Mouse (Mus musculus) liver, adult 2 months (tissue): ENCODE results near the gene Pdx1. TPM values are rescaled to one million over a fixed set of nuclear protein-coding genes. Genes with fewer than 3 reads are reported as not detected.

Source experiments
- DNase-seq: peaks from one replicate; pipeline ENCODE4 v3.0.0-alpha.2; 2011; ENCODE audit warnings: low read depth, low spot score; ENCODE audit errors: extremely low read depth
- H3K27ac ChIP-seq: fragments of 200-500 bp; replicated peaks from 2 replicates; pipeline ENCODE4 v1.5.1; 2012; ENCODE audit warnings: low read depth, mild to moderate bottlenecking, control low read depth, inconsistent platforms, low read length; ENCODE audit not compliant: insufficient read depth
- H3K27me3 ChIP-seq: fragments of 200-500 bp; 2 replicates; pipeline ENCODE4 v1.6.1; 2012; ENCODE audit warnings: mild to moderate bottlenecking, moderate library complexity, low read length, inconsistent platforms; ENCODE audit not compliant: control insufficient read depth, insufficient read depth
- H3K36me3 ChIP-seq: fragments of 200-500 bp; 2 replicates; pipeline ENCODE4 v1.6.1; 2012; ENCODE audit warnings: low read length, inconsistent platforms; ENCODE audit not compliant: control insufficient read depth, insufficient read depth
- H3K4me1 ChIP-seq: fragments of 200-500 bp; 2 replicates; pipeline ENCODE4 v1.6.1; 2011; ENCODE audit warnings: low read length; ENCODE audit not compliant: control insufficient read depth, insufficient read depth
- H3K4me3 ChIP-seq: fragments of 200-500 bp; 2 replicates; pipeline ENCODE4 v1.5.1; 2011; ENCODE audit warnings: low read depth, mild to moderate bottlenecking, control low read depth, low read length, moderate library complexity; ENCODE audit not compliant: insufficient read depth
- H3K79me2 ChIP-seq: fragments of 200-500 bp; 2 replicates; pipeline ENCODE4 v1.6.1; 2012; ENCODE audit warnings: inconsistent platforms, mild to moderate bottlenecking, low read length, moderate library complexity; ENCODE audit not compliant: control insufficient read depth, insufficient read depth
- H3K9ac ChIP-seq: fragments of 200-500 bp; 2 replicates; pipeline ENCODE4 v1.6.1; 2012; ENCODE audit warnings: low read depth, mild to moderate bottlenecking, control low read depth, inconsistent platforms, low read length
- CTCF ChIP-seq: fragments of 200-500 bp; IDR thresholded peaks from 2 replicates; pipeline ENCODE4 v1.5.1; 2011; ENCODE audit warnings: low read depth, low read length, control low read depth
- POLR2A ChIP-seq: fragments of 200-500 bp; IDR thresholded peaks from 2 replicates; pipeline ENCODE4 v1.6.1; 2011; ENCODE audit warnings: low read length, control low read depth; ENCODE audit not compliant: insufficient read depth; ENCODE audit errors: extremely low read depth
- WGBS: fragments of 180-500 bp; shearing (Covaris S2); methylation state at CpG from one replicate; pipeline ENCODE4 v1.1.7; 2018; 5-methylcytosine and 5-hydroxymethylcytosine counted together
- polyA plus RNA-seq: library from polyadenylated mRNA; depleted of rRNA; stranded (reverse); fragments of >200 nt; gene quantifications from 2 replicates; pipeline ENCODE4 v1.2.3, GENCODE M21; 2012; rRNA removed
- total RNA-seq: library from RNA; depleted of rRNA; stranded (reverse); fragments of >200 nt; gene quantifications from 2 replicates; pipeline ENCODE4 v1.2.3, GENCODE M21; 2014; rRNA removed

Gene Pdx1
- total and polyA plus RNA-seq, 2 experiments = not detected

DNA sequence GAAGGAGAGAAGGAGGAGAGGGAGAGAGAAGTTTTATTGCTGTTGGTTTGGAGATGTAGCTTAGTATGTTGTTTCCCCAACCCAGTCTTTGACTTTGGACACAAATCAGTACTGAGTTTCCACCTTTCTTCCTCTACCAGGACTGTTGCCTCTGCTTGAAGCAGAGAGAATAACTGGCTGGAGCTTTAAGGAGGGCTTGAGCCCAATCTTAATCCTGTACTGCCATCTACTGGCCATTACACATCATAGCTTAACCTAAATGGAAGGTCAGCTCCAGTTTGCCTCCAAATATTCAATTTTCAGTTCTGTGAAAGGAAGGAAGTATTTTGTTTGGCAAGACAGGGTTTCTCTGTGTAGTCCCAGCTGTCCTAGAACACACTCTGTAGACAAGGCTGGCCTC lies 49.9 kb downstream of the Pdx1 start:
- H3K27me3 ChIP-seq = no peaks in the 10 kb centered on the region
- peak; percentile 75 for DNase-seq

DNA sequence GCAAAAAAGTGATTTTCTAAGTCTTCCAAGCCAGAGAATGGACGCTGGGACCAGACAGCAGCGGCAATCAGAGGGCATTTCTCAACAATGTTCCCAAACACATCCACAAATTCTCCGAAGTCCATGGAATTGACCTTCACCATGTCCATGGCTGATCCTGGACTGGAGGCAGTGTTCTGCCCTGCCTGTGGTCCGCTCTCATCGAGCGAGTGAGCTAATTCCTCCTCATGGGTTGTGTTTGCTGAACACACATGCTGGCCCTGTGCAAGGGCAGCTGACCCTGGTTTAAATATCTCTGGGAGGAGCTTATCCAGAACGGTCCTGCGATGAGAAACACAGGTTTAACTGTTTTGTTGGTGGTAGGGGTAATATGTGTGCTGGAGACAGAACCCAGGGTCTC lies 52.4 kb downstream of the Pdx1 start, which contains the start of gene Urad:
Gene Urad (minus strand): TSS at position 258 of the 400 bp plus-strand sequence.
- WGBS = 17% methylated on average over 8 of the region's 8 CpGs
- peak within 1 kb of the TSS; percentile 94 for H3K27ac ChIP-seq
- no peaks in the 10 kb centered on the region for H3K27me3 ChIP-seq
- DNase-seq = peak; percentile 97
- H3K36me3 ChIP-seq = no peaks in the 10 kb centered on the region
- peaks cover 5% of the 10 kb centered on the region; the same call in 1 of the 2 replicates for H3K79me2 ChIP-seq
- H3K9ac ChIP-seq = peak within 1 kb of the TSS; percentile 84
- H3K4me1 ChIP-seq = peaks cover 12% of the 10 kb centered on the region
- TF ChIP-seq CTCF = no peak
- peak; percentile 81 for TF ChIP-seq POLR2A
- H3K4me3 ChIP-seq = peak within 1 kb of the TSS; percentile 70

More for the DNA sequence above, 49.9 kb downstream of the Pdx1 start:
- Histone ChIP-seq H3K9ac (peak overlapping the region; percentile 43; the same call in 1 of the 2 replicates), H3K36me3 (peaks cover 7% of the 10 kb centered on the region; the same call in 1 of the 2 replicates), H3K79me2 (peaks cover 5% of the 10 kb centered on the region; the same call in 1 of the 2 replicates), H3K4me3 (peak overlapping the region; percentile 1), H3K4me1 (peaks cover 12% of the 10 kb centered on the region), H3K27ac (peak overlapping the region; percentile 68)
- peak; percentile 27 for TF ChIP-seq CTCF
- TF ChIP-seq POLR2A = no peak

DNA sequence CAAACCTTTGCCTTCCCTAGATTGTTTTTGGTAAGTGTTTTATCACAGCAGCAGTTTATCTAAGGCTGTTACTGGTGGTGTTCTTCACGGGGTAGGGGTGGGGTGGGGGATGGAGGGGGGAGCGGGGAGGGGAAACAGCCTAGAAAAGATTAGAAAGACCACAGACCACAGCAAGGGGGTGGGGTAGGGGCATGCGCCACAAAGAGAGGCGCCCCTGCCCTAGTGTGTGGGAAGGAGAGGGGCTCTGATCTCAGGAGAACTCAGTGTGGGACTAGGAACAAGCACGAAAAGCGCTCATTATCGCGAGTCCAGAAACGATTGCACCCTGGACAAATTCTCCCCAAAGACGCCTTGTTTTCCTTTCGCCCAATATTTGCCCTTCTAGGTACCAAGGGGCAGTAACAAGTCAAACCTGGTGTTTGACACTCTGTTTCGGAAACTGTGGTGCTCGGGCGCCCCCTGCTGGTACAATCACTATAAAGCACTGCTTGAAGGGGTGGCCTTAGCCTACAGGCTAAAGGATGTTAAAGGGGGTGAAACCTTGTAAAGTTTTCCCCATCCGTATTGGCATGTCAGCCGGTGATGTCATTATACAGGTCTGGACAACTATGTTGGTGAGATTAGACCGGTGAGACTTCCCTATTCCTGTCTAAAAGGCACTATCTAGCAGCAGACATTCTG lies 53.6 kb downstream of the Pdx1 start:
- peaks cover 5% of the 10 kb centered on the region; the same call in 1 of the 2 replicates for H3K79me2 ChIP-seq
- H3K4me3 ChIP-seq = peak overlapping the region; percentile 45
- peak overlapping the region; percentile 92 for H3K27ac ChIP-seq
- no peaks in the 10 kb centered on the region for H3K27me3 ChIP-seq
- DNase-seq = peak; percentile 76
- WGBS = 4% methylated on average over 17 of the region's 17 CpGs
- TF ChIP-seq POLR2A = no peak
- TF ChIP-seq CTCF = peak; percentile 72
- peak overlapping the region; percentile 69 for H3K9ac ChIP-seq
- peaks cover 10% of the 10 kb centered on the region for H3K4me1 ChIP-seq
- no peaks in the 10 kb centered on the region for H3K36me3 ChIP-seq

Other genes with a start within 250 kb of the Pdx1 start
- 11.0 and 14.4 TPM in 2 replicates for gene Lnx2, start 193.4 kb upstream of the Pdx1 start, total RNA-seq
- gene Lnx2, start 193.4 kb upstream of the Pdx1 start, polyA plus RNA-seq = 19.7 and 24.1 TPM in 2 replicates
- gene Polr1d, start 192.9 kb upstream of the Pdx1 start, total RNA-seq = 48.5 and 52.1 TPM in 2 replicates
- 18.2 and 21.7 TPM in 2 replicates for gene Polr1d, start 192.9 kb upstream of the Pdx1 start, polyA plus RNA-seq
- not detected in 2 replicates for gene Gsx1, start 81.3 kb upstream of the Pdx1 start, total RNA-seq
- gene Gsx1, start 81.3 kb upstream of the Pdx1 start, polyA plus RNA-seq = not detected in 2 replicates
- gene Cdx2, start 37.3 kb downstream of the Pdx1 start, total RNA-seq = not detected in 2 replicates
- 0.04 TPM in 1 of 2 replicates, not detected in the other for gene Cdx2, start 37.3 kb downstream of the Pdx1 start, polyA plus RNA-seq
- 106 and 128 TPM in 2 replicates for gene Urad, start 52.5 kb downstream of the Pdx1 start, total RNA-seq
- gene Urad, start 52.5 kb downstream of the Pdx1 start, polyA plus RNA-seq = 154 and 217 TPM in 2 replicates
- gene Flt3, start 130.5 kb downstream of the Pdx1 start, total RNA-seq = 0.18 and 0.27 TPM in 2 replicates
- gene Flt3, start 130.5 kb downstream of the Pdx1 start, polyA plus RNA-seq = 0.14 and 0.16 TPM in 2 replicates
- gene Pan3, start 160.2 kb downstream of the Pdx1 start, total RNA-seq = 42.7 and 47.1 TPM in 2 replicates
- gene Pan3, start 160.2 kb downstream of the Pdx1 start, polyA plus RNA-seq = 6.9 and 11.6 TPM in 2 replicates